Mouse (Mus musculus) ES-Bruce4 (cell line): ENCODE measurements at regions not wholly inside any gene's neighbourhood (a gene's known extent, or its start where the extent isn't known, plus 50 kb on each side); places are given as distances from the start of the nearest gene placed in this dataset.

Source experiments
- H3K27ac ChIP-seq: 2 replicates; pipeline ENCODE4 v1.5.1; 2012; ENCODE audit warnings: low read length, inconsistent platforms; ENCODE audit not compliant: insufficient read depth
- H3K27me3 ChIP-seq: 2 replicates; pipeline ENCODE4 v1.6.1; 2012; ENCODE audit warnings: mild to moderate bottlenecking, low read length, inconsistent platforms; ENCODE audit not compliant: control insufficient read depth, poor library complexity, insufficient read depth, severe bottlenecking
- H3K36me3 ChIP-seq: 2 replicates; pipeline ENCODE4 v1.6.1; 2012; ENCODE audit warnings: inconsistent platforms, mild to moderate bottlenecking, low read length, moderate library complexity; ENCODE audit not compliant: control insufficient read depth, poor library complexity, insufficient read depth, severe bottlenecking
- H3K4me1 ChIP-seq: one replicate; pipeline ENCODE4 v1.8.1; 2011; ENCODE audit warnings: low read length; ENCODE audit not compliant: control insufficient read depth, insufficient read depth
- H3K4me3 ChIP-seq: 2 replicates; pipeline ENCODE4 v1.5.1; 2011; ENCODE audit warnings: low read depth, mild to moderate bottlenecking, low read length
- H3K9ac ChIP-seq: 2 replicates; pipeline ENCODE4 v1.6.1; 2012; ENCODE audit warnings: low read depth, mild to moderate bottlenecking, inconsistent platforms; ENCODE audit not compliant: poor library complexity, severe bottlenecking
- H3K9me3 ChIP-seq: replicated peaks from 2 replicates; pipeline ENCODE4 v1.6.1; 2012; ENCODE audit warnings: mild to moderate bottlenecking, low read length, inconsistent platforms; ENCODE audit not compliant: control insufficient read depth, poor library complexity, insufficient read depth, severe bottlenecking
- CTCF ChIP-seq: IDR thresholded peaks from one replicate; pipeline ENCODE4 v1.8.1; 2011; ENCODE audit warnings: low read depth, low read length
- EP300 ChIP-seq: IDR thresholded peaks from 2 replicates; pipeline ENCODE4 v1.6.1; 2011; ENCODE audit warnings: low read depth, low read length; ENCODE audit not compliant: insufficient read depth
- POLR2A ChIP-seq: IDR thresholded peaks from one replicate; pipeline ENCODE4 v1.8.1; 2011; ENCODE audit warnings: low read length; ENCODE audit not compliant: insufficient read depth

DNA sequence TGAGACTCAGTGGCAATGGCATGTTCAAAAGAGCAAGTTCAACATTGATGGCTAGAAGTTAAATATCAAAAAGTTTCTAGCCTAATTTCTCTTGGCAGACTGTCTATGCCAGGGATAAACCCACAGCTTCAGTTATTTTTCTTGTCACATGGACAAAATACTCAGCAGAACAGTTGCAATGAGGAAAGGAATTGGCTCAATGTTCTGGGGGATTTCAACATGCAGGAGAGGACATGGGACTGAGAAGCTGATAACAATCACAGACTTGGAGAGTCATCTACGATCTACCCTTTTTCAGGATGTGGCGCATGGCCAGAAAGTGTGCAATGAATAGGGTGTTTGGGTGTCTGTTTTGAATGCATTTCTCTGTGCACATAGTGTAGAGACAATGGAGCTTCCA, 389.9 kb downstream of the Rnd3 start:
- Histone ChIP-seq H3K27me3 (no peaks in the 10 kb centered on the region), H3K4me3 (no peak overlapping the region), H3K27ac (no peak overlapping the region), H3K4me1 (no peaks in the 10 kb centered on the region), H3K9me3 (no peaks in the 10 kb centered on the region), H3K9ac (no peak overlapping the region), H3K36me3 (no peaks in the 10 kb centered on the region)
- TF ChIP-seq POLR2A: no peak
- no peak for TF ChIP-seq EP300
- TF ChIP-seq CTCF: no peak

DNA sequence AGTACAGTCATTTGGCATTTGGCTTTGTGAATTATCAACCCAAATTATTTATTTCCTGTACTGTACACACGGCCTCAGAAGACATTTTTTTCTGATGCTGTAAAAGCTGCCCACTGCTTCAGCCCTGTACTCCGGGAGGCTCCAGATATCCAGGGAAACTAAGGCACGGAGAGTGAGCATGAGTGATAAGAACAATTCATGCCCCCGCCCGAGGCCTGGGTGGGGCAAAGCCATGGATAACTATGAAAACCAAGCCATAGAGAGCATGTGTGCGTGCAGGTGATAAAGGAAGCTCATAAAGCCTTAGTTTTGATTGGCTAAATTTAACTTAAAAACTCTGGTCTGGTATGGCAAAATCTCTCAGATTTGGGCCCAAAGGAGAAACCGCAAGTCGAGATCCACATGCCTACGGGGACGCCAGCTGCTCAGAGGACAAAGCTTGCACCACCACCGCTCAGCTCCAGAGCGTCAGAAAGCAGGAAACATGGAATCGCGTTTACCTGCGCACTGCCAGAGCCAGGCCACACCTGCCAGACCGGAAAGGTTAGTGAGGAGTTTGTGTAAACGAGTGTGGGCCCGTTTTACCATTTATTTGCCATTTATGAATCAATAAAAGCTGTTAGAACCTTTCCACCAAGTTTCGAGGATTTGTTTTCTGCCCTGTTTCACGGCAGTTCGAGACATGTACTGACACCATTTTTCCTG, 390.9 kb downstream of the Rnd3 start:
- no peak overlapping the region for H3K4me3 ChIP-seq
- H3K4me1 ChIP-seq: no peaks in the 10 kb centered on the region
- H3K27me3 ChIP-seq: no peaks in the 10 kb centered on the region
- H3K27ac ChIP-seq: no peak overlapping the region
- H3K9me3 ChIP-seq: no peaks in the 10 kb centered on the region
- H3K36me3 ChIP-seq: no peaks in the 10 kb centered on the region
- H3K9ac ChIP-seq: no peak overlapping the region
- TF ChIP-seq EP300 (no peak), CTCF (no peak), POLR2A (no peak)

DNA sequence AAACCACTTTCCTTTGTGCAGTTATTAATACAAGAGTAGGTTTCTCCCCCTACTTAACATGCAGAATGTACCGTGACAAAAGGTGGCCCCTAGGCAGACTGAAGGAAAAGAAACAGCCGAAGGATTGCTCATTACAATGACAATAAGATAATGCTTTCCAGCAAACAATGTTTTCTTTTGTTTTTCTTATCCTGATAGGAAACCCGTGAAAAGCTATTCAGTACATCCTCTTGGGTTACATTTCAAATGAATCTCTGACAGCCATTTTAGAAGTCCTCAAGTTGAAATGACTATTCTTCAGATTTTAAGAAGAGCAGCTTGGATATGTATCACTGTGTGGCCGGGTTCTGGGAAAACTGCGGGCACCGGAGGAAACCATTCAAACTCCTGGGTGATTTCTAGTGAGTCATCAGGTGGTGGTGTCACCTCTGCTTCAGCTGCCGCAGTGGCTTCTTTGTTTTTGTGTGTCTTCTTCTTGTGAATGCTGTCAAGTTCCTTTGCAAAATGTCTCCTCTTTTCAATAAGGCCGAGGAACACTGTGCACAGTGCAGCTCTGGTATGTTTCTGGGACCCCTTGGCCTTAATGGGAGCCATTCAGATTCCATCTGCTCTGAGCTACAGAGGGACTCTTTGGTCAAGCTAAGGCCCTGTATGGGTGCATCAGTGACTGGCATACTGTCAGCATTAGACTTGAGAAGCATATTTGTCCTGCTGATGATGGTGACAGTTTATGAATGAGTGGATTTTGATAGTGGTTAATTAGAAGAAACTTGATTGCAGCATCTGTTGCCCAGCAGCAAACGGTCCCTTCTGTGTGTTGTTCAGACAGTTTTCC, 393.1 kb downstream of the Rnd3 start:
- H3K27ac ChIP-seq: no peak overlapping the region
- H3K9ac ChIP-seq: no peak overlapping the region
- no peak overlapping the region for H3K4me3 ChIP-seq
- H3K36me3 ChIP-seq: no peaks in the 10 kb centered on the region
- no peaks in the 10 kb centered on the region for H3K4me1 ChIP-seq
- H3K27me3 ChIP-seq: no peaks in the 10 kb centered on the region
- TF ChIP-seq POLR2A (no peak), EP300 (no peak), CTCF (no peak)
- no peaks in the 10 kb centered on the region for H3K9me3 ChIP-seq

DNA sequence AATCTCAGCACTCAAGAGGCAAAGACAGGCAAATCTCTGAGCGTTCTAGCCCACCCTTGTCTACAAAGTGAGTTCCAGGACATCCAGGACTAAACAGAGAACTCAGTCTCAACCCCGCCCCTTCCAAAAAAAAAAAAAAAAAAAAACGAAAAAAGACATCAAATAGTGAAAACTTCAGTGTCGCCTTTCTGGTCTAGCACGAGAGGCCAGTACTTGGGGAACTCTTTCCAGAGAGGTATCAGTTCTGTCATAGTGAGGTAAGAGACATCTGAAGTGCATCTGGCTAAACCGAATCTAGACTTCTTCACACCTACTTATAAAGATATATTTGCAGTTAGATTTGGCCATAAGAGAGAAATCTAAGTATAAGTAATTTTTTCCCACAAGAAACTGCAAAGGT, 393.8 kb downstream of the Rnd3 start:
- Histone ChIP-seq H3K4me1 (no peaks in the 10 kb centered on the region), H3K9me3 (no peaks in the 10 kb centered on the region), H3K9ac (no peak overlapping the region), H3K27me3 (no peaks in the 10 kb centered on the region), H3K36me3 (no peaks in the 10 kb centered on the region), H3K4me3 (no peak overlapping the region), H3K27ac (no peak overlapping the region)
- TF ChIP-seq EP300: no peak
- TF ChIP-seq POLR2A: no peak
- TF ChIP-seq CTCF: no peak

DNA sequence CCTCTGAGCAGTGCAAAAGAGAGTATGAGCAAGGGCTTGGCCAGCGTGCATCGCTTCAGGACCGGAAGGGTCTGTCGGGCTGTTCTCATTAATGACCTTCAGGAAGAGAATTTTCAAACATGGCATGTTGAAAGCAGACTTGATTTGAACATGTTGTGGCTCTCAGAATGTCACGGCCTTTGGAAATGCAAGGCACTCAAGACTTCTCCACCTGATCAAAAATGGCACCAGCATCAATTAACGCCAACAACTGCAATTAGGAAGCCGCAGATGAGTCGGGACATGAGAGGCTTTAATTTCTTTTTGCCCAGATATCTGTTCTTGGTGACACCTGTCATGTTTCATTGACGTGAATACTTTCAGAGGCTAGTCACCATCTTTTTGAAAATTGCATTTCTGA, 396.5 kb downstream of the Rnd3 start:
- Histone ChIP-seq H3K4me3 (no peak overlapping the region), H3K27me3 (no peaks in the 10 kb centered on the region), H3K4me1 (no peaks in the 10 kb centered on the region), H3K9ac (no peak overlapping the region), H3K27ac (no peak overlapping the region), H3K9me3 (no peaks in the 10 kb centered on the region), H3K36me3 (no peaks in the 10 kb centered on the region)
- no peak for TF ChIP-seq CTCF
- no peak for TF ChIP-seq POLR2A
- TF ChIP-seq EP300: no peak

DNA sequence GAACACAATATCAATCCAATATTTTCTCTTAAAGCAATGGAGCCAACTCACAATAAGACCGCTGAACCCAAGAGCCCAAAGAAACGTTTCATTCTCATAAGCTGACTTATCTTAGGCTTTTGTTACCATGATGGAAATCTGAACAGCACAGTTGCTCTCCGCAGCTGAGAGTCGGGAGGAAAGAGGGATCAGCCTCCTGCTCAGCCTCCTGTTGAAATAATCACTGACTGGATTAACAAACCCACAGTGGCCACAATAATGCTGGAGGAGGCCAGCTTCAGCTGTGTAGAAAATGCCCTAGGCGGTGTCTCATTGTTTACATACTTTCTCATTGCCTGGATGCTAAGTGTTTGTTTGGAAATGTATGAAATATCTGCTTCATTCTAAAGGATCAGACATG, 398.1 kb downstream of the Rnd3 start:
- Histone ChIP-seq H3K4me3 (no peak overlapping the region), H3K27ac (no peak overlapping the region), H3K9me3 (no peaks in the 10 kb centered on the region), H3K27me3 (no peaks in the 10 kb centered on the region), H3K9ac (no peak overlapping the region), H3K36me3 (no peaks in the 10 kb centered on the region), H3K4me1 (no peaks in the 10 kb centered on the region)
- TF ChIP-seq POLR2A: no peak
- TF ChIP-seq EP300: no peak
- TF ChIP-seq CTCF: no peak
